Mouse (Mus musculus) heart, embryonic 12.5 days (tissue): Measurements from ENCODE around the gene Rabif. TPM values are rescaled to one million over a fixed set of nuclear protein-coding genes. Genes with fewer than 3 reads are reported as not detected.
"Not testable (repeated sequence)": the region's sequence is repeated elsewhere in the genome, so short reads cannot be mapped to it uniquely, and the experiment has no call there.

Source experiments
- ATAC-seq: fragments of 200-750 bp; cut with Nextera tagmentation; 2 replicates; pipeline ENCODE4 v1.8.0; 2017; ENCODE audit warnings: moderate TSS enrichment, moderate library complexity; ENCODE audit not compliant: insufficient number of reproducible peaks, low FRiP score
- H3K27ac ChIP-seq: fragments of 300-500 bp; sonication (generic); 2 replicates; pipeline ENCODE4 v1.5.1; 2016; ENCODE audit warnings: mild to moderate bottlenecking, moderate library complexity; ENCODE audit not compliant: poor library complexity, severe bottlenecking
- H3K27me3 ChIP-seq: fragments of 300-500 bp; sonication (generic); replicated peaks from 2 replicates; pipeline ENCODE4 v1.6.1; 2016; ENCODE audit warnings: mild to moderate bottlenecking, moderate library complexity
- H3K36me3 ChIP-seq: fragments of 300-500 bp; sonication (generic); 2 replicates; pipeline ENCODE4 v1.6.1; 2016; ENCODE audit warnings: mild to moderate bottlenecking, moderate library complexity
- H3K4me1 ChIP-seq: fragments of 300-500 bp; sonication (generic); replicated peaks from 2 replicates; pipeline ENCODE4 v1.6.1; 2016; ENCODE audit warnings: mild to moderate bottlenecking
- H3K4me2 ChIP-seq: fragments of 300-500 bp; sonication (generic); 2 replicates; pipeline ENCODE4 v1.6.1; 2016; ENCODE audit warnings: mild to moderate bottlenecking, moderate library complexity
- H3K4me3 ChIP-seq: fragments of 300-500 bp; sonication (generic); 2 replicates; pipeline ENCODE4 v1.5.1; 2016; ENCODE audit warnings: mild to moderate bottlenecking
- H3K9ac ChIP-seq: fragments of 300-500 bp; sonication (generic); 2 replicates; pipeline ENCODE4 v1.6.1; 2016; ENCODE audit warnings: mild to moderate bottlenecking, moderate library complexity
- H3K9me3 ChIP-seq: fragments of 300-500 bp; sonication (generic); replicated peaks from 2 replicates; pipeline ENCODE4 v1.6.1; 2016; ENCODE audit warnings: mild to moderate bottlenecking, moderate library complexity
- WGBS: fragments of 180-500 bp; shearing (Covaris S2); methylation state at CpG from one replicate; pipeline ENCODE4 v1.1.7; 2016; 5-methylcytosine and 5-hydroxymethylcytosine counted together
- polyA plus RNA-seq: library from polyadenylated mRNA; unstranded; fragments of >200 nt; fragmentation: Nextera tagmentation; extraction: Ambion mirVana; gene quantifications from 2 replicates; pipeline ENCODE4 v1.2.1, GENCODE M21; 2016

Gene Rabif
- polyA plus RNA-seq, 1 experiment from 2014 or later: 32.8 TPM

DNA sequence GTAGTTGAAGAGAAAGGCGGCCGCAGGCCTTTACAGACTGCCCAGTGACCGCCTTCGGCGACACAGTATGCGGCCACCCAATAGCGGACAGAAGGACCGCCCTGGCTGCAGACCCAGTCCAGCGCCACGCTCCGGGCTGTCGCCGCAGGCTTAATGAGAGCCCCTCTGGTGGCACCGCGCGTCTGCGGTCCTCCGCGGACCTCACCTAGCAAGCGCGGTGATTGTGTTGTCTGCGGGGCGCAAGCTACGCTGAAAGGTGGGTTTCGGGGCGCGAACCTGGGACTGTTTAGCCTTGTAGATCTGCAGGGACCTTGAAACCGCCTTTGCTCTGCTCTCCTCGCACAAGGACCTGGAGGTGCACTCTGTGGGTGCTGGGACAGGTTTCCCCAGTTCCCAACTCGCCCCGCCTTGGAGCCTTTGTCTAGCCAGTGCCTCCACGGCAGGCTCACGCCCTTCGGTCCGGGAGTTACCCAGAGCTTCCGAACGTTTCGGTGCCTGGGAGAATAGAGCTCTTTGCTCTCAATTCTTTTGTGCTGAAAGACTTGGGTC is 18.9 kb downstream of the Rabif start:
- peaks cover 25% of the 10 kb centered on the region for H3K27me3 ChIP-seq
- H3K4me2 ChIP-seq: peak overlapping the region; percentile 92
- peaks cover 31% of the 10 kb centered on the region for H3K4me1 ChIP-seq
- no peak overlapping the region for H3K27ac ChIP-seq
- 1% methylated on average over 38 of the region's 38 CpGs for WGBS
- peak; percentile 41; the same call in 1 of the 2 replicates for ATAC-seq
- H3K9ac ChIP-seq: peak overlapping the region; percentile 64
- H3K36me3 ChIP-seq: peaks cover 8% of the 10 kb centered on the region; the same call in 1 of the 2 replicates
- no peaks in the 10 kb centered on the region for H3K9me3 ChIP-seq
- H3K4me3 ChIP-seq: peak overlapping the region; percentile 53

DNA sequence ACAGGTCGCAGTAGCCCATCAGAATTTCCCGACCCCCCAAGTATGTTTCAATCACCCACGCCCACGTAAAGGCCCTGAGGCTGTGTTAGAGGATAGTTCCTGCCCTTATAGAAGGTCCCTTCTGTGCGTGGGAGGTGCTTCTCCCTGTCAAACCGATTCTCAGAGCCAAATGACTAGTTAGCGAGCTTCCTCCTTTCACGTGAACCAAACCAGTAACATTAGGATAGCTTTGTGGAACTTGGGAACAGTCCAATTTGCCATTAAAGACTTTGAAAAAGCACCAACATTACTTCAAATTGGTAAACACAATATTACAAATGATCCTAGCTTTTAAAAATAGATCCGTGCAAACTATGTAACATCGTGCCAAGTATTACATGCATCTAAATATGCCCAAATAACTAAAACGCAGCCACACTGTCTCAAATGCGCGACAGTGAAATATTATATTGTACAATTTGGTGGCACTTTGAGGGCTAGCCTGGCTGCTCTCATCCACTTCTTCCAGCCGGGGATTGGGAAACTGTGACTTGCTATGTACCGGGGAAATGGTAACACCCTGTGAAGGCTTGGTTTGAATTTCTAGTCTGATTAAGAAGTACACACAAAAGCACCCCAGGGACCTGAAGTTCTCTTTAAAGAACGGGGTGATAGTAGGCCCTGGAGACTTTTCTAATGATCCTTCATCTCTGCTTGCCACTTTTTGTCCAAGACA is 19.6 kb downstream of the Rabif start:
- H3K27ac ChIP-seq: no peak overlapping the region
- H3K36me3 ChIP-seq: 0 out of 2 replicates have a peak, but pooled peaks cover 5% of the 10 kb centered on the region
- no peaks in the 10 kb centered on the region for H3K9me3 ChIP-seq
- peak overlapping the region; percentile 92 for H3K4me2 ChIP-seq
- 47% methylated on average over 16 of the region's 16 CpGs for WGBS
- peak overlapping the region; percentile 53 for H3K4me3 ChIP-seq
- peaks cover 34% of the 10 kb centered on the region for H3K4me1 ChIP-seq
- peak overlapping the region; percentile 64; the same call in 1 of the 2 replicates for H3K9ac ChIP-seq
- no peak for ATAC-seq
- H3K27me3 ChIP-seq: peaks cover 25% of the 10 kb centered on the region

- Histone ChIP-seq H3K4me2 (no peak overlapping the region), H3K9me3 (no peaks in the 10 kb centered on the region), H3K27me3 (peaks cover 25% of the 10 kb centered on the region), H3K36me3 (no peaks in the 10 kb centered on the region), H3K4me1 (peaks cover 40% of the 10 kb centered on the region), H3K4me3 (no peak overlapping the region), H3K27ac (peak overlapping the region; percentile 69), H3K9ac (no peak overlapping the region)
- no peak for ATAC-seq
- WGBS: 62% methylated on average over 2 of the region's 2 CpGs
Observed at GRCm38 (mm10) chr1:134515891-134516290, 21.4 kb downstream of the Rabif start.

DNA sequence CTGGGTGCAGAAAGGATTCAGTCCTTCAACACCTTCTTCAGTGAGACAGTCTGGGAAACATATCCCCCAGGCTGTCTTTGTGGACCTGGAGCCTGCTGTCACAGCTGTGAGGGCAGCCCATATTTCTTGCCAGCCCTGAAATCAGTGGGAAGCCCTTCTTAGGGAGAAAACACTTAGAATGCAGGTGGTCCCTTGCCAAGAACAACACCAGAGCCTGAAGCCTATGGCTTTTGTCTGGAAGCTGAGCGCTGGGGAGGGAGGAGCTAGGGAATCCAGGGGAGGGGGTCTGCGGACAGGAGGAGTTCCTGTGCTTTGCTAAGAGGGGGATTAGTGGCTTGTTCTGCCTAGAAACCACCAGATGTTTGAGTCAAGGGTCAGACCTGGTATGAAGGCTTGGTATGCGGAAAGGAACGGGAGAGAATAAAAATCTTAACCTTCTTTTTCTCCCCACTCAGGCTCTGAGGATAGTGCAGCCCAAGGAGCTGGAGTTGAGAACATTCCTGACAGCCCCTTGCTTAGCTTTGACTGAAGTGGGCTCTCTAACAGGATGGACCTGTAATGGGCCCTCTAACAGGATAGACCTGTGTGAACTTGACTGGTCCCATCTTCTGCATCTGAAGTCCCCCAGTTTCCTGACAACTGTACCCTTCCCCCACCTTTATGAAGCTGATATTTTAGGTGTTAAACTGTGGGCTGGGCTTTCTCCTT is 22.2 kb downstream of the Rabif start:
- Histone ChIP-seq H3K4me3 (no peak overlapping the region), H3K4me1 (peaks cover 40% of the 10 kb centered on the region), H3K9me3 (no peaks in the 10 kb centered on the region), H3K27me3 (peaks cover 23% of the 10 kb centered on the region), H3K4me2 (no peak overlapping the region), H3K27ac (peak overlapping the region; percentile 69), H3K36me3 (no peaks in the 10 kb centered on the region), H3K9ac (0 out of 2 replicates have a peak overlapping the region, but pooled peaks have one; percentile 6)
- WGBS: 15% methylated on average over 4 of the region's 4 CpGs
- ATAC-seq: peak; percentile 75; the same call in 1 of the 2 replicates

DNA sequence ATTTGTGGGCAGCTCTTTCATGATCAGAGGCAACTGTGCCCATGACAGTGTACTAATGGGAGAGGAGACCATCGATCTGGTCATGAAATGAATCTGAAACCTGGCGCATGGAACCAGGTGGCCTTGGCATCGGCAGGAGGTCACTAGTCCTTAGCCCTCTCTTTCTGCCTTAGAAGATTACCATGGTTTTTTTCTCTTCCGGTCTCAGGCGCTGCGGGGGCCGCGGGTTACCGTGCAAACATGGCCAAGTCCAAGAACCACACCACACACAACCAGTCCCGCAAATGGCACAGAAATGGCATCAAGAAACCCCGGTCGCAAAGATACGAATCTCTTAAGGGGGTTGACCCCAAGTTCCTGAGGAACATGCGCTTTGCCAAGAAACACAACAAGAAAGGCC is 23.4 kb downstream of the Rabif start:
- 90% methylated on average over 14 of the region's 14 CpGs for WGBS
- Histone ChIP-seq H3K27me3 (peaks cover 14% of the 10 kb centered on the region), H3K4me1 (peaks cover 36% of the 10 kb centered on the region)
- H3K27ac ChIP-seq, H3K36me3 ChIP-seq, H3K9ac ChIP-seq, H3K4me2 ChIP-seq, ATAC-seq, H3K9me3 ChIP-seq, H3K4me3 ChIP-seq: not testable (repeated sequence)

DNA sequence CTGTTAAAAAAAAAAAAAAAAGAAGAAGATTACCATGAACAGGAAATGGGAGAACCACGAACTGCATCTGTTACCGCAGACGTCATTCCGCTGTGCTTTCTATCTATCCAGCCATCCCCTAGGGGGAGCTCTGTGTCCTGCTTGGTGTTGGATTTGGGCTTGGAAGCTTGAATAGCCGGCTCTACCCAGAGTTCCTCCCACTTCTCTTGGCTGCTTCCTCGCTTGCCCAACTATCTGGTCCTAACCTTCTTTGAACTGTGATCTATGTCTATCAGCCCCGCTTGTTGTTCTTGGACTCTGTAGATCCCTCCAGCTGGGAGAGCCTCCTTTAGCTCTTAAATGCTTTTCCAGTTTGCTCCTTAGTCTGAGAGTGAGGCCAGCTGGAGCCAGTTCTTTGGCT is 24.2 kb downstream of the Rabif start:
- Histone ChIP-seq H3K9me3 (no peaks in the 10 kb centered on the region), H3K27ac (no peak overlapping the region), H3K36me3 (no peaks in the 10 kb centered on the region), H3K4me3 (no peak overlapping the region), H3K27me3 (peaks cover 12% of the 10 kb centered on the region), H3K4me2 (peak overlapping the region; percentile 22; the same call in 1 of the 2 replicates), H3K9ac (no peak overlapping the region), H3K4me1 (peaks cover 27% of the 10 kb centered on the region)
- 6% methylated on average over 7 of the region's 7 CpGs for WGBS
- ATAC-seq: peak; percentile 68

DNA sequence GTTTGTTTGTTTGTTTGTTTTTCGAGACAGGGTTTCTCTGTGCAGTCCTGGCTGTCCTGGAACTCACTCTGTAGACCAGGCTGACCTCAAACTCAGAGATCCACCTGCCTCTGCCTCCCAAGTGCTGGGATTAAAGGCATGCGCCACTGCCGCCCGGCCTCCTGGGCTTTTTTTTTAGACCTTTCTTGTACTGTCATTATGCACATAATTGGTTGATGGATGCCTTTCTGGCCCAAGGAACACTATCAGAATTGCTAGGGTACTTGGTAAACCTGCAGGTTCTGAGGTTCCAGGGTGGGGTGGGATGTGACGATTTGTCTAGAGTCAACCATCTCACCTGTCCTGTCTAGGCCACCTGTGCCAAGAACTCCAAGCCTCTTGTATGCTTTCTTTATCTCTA is 24.8 kb downstream of the Rabif start:
- not testable (repeated sequence) for ATAC-seq, H3K36me3 ChIP-seq, H3K4me3 ChIP-seq, H3K4me2 ChIP-seq, H3K27me3 ChIP-seq, H3K27ac ChIP-seq, H3K9ac ChIP-seq, H3K9me3 ChIP-seq
- H3K4me1 ChIP-seq: peaks cover 26% of the 10 kb centered on the region
- 84% methylated on average over 5 of the region's 5 CpGs for WGBS

- Histone ChIP-seq H3K36me3 (no peaks in the 10 kb centered on the region), H3K4me2 (no peak overlapping the region), H3K27ac (no peak overlapping the region), H3K4me3 (no peak overlapping the region), H3K27me3 (no peaks in the 10 kb centered on the region; the same call in 1 of the 2 replicates), H3K9ac (no peak overlapping the region), H3K4me1 (peaks cover 26% of the 10 kb centered on the region), H3K9me3 (no peaks in the 10 kb centered on the region)
- 45% methylated on average over 8 of the region's 8 CpGs for WGBS
- no peak for ATAC-seq
Observed at GRCm38 (mm10) chr1:134520001-134520721, 25.7 kb downstream of the Rabif start.

DNA sequence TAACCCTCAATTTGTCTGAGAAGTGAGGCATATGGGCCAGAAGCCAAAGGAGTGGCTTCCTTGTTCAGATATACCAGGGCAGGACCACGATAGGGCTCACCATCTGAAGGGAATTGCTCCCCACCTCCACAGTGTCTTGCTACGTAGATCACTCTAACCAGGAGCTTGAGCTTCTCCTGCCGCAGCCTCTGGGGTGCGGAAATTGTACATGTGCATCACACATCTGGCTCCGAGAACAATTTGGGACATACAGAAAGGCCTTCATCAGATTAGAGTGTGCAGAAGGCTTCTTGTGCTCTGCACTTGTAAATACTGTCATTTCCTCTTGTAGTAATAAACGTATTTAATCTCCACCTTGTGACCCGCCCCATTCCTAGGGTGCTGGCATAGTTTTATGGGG is 26.7 kb downstream of the Rabif start:
- no peak overlapping the region for H3K9ac ChIP-seq
- H3K36me3 ChIP-seq: no peaks in the 10 kb centered on the region
- H3K4me2 ChIP-seq: no peak overlapping the region
- peaks cover 19% of the 10 kb centered on the region for H3K4me1 ChIP-seq
- no peak for ATAC-seq
- 73% methylated on average over 7 of the region's 7 CpGs for WGBS
- H3K9me3 ChIP-seq: no peaks in the 10 kb centered on the region
- no peak overlapping the region for H3K27ac ChIP-seq
- no peak overlapping the region for H3K4me3 ChIP-seq
- no peaks in the 10 kb centered on the region for H3K27me3 ChIP-seq

GRCm38 (mm10) chr1:134522325-134522724 is 27.9 kb downstream of the Rabif start:
- no peak overlapping the region for H3K4me3 ChIP-seq
- H3K4me2 ChIP-seq: no peak overlapping the region
- H3K9me3 ChIP-seq: no peaks in the 10 kb centered on the region
- H3K4me1 ChIP-seq: peaks cover 9% of the 10 kb centered on the region; the same call in 1 of the 2 replicates
- no peaks in the 10 kb centered on the region for H3K36me3 ChIP-seq
- H3K27ac ChIP-seq: no peak overlapping the region
- no peaks in the 10 kb centered on the region for H3K27me3 ChIP-seq
- WGBS: 59% methylated on average over 2 of the region's 2 CpGs
- ATAC-seq: no peak
- no peak overlapping the region for H3K9ac ChIP-seq

DNA sequence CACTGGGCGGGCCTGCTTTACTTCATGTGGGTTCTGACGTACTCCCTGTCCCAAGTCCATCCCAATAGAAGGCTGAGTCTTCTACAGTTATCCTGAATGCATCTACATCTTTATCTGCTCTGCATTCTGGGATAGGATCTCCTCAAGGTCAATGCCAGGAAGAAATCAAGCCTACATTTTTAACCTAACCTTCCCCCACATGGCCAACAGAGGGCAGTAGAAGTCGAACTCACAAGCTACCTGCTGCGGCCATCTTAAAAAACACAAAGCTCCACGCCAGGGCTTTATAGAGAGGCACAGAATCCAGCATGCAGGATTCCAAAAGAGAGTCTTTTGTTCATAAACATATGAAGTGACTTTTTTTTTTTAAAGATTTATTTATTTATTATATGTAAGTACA is 30.0 kb downstream of the Rabif start:
- Histone ChIP-seq H3K4me1 (peaks cover 6% of the 10 kb centered on the region; the same call in 1 of the 2 replicates), H3K27ac (no peak overlapping the region), H3K4me3 (no peak overlapping the region), H3K36me3 (no peaks in the 10 kb centered on the region), H3K27me3 (no peaks in the 10 kb centered on the region), H3K4me2 (no peak overlapping the region), H3K9ac (no peak overlapping the region), H3K9me3 (no peaks in the 10 kb centered on the region)
- no peak for ATAC-seq
- WGBS: 64% methylated on average over 5 of the region's 5 CpGs
